Mouse (Mus musculus) limb, embryonic 13.5 days (tissue): ENCODE results near the gene Emc10. TPM values are rescaled to one million over a fixed set of nuclear protein-coding genes. Genes with fewer than 3 reads are reported as not detected.

ENCODE experiments used
- ATAC-seq: fragments of 200-750 bp; cut with Nextera tagmentation; 2 replicates; pipeline ENCODE4 v1.8.0; 2017; ENCODE audit warnings: low read depth, moderate number of reproducible peaks, moderate TSS enrichment; ENCODE audit not compliant: low FRiP score
- H3K27ac ChIP-seq: fragments of 300-500 bp; sonication (generic); 2 replicates; pipeline ENCODE4 v1.5.1; 2015; ENCODE audit warnings: inconsistent platforms, mild to moderate bottlenecking, moderate library complexity
- H3K27me3 ChIP-seq: fragments of 300-500 bp; sonication (generic); 2 replicates; pipeline ENCODE4 v1.6.1; 2015; ENCODE audit warnings: mild to moderate bottlenecking, inconsistent platforms
- H3K36me3 ChIP-seq: fragments of 300-500 bp; sonication (generic); 2 replicates; pipeline ENCODE4 v1.6.1; 2015; ENCODE audit warnings: inconsistent platforms, mild to moderate bottlenecking, moderate library complexity
- H3K4me1 ChIP-seq: fragments of 300-500 bp; sonication (generic); 2 replicates; pipeline ENCODE4 v1.6.1; 2015; ENCODE audit warnings: inconsistent platforms
- H3K4me2 ChIP-seq: fragments of 300-500 bp; sonication (generic); replicated peaks from 2 replicates; pipeline ENCODE4 v1.6.1; 2015; ENCODE audit warnings: inconsistent platforms, mild to moderate bottlenecking, moderate library complexity
- H3K4me3 ChIP-seq: fragments of 300-500 bp; sonication (generic); 2 replicates; pipeline ENCODE4 v1.5.1; 2015; ENCODE audit warnings: moderate library complexity, mild to moderate bottlenecking, inconsistent platforms
- H3K9ac ChIP-seq: fragments of 300-500 bp; sonication (generic); 2 replicates; pipeline ENCODE4 v1.6.1; 2015; ENCODE audit warnings: mild to moderate bottlenecking, inconsistent platforms
- H3K9me3 ChIP-seq: fragments of 300-500 bp; sonication (generic); 2 replicates; pipeline ENCODE4 v1.6.1; 2016; ENCODE audit warnings: inconsistent platforms
- WGBS: fragments of 180-500 bp; shearing (Covaris S2); methylation state at CpG from one replicate; pipeline ENCODE4 v1.1.7; 2015; 5-methylcytosine and 5-hydroxymethylcytosine counted together
- polyA plus RNA-seq: library from polyadenylated mRNA; unstranded; fragments of >200 nt; fragmentation: Nextera tagmentation; extraction: Ambion mirVana; gene quantifications from 2 replicates; pipeline ENCODE4 v1.2.1, GENCODE M21; 2015

The Emc10 gene
- polyA plus RNA-seq, 1 experiment from 2014 or later = 104 TPM

DNA sequence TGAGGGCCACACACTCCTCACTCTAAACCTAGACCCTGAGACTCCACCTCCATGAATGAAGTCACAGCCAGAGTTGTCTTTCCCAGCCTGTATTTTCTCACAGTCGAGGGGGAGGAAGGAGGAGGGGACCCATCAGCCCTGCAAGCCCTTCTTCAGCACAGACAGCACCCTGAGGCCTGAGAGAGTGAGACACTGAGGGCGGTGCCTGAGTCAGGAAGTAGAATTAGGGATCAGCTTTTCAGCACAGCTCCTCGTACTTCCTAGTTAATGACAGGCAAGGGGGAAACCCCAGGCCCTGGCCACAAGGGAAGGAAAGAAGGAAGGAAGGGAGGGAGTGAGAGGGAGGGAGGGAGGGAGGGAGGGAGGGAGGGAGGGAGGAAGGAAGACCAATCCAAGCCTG lies 43.1 kb downstream of the Emc10 start:
- peaks cover 29% of the 10 kb centered on the region for H3K27me3 ChIP-seq
- no peak overlapping the region for H3K4me3 ChIP-seq
- no peak overlapping the region for H3K27ac ChIP-seq
- no peaks in the 10 kb centered on the region for H3K4me1 ChIP-seq
- no peak for ATAC-seq
- WGBS = 5% methylated on average over 3 of the region's 3 CpGs
- H3K36me3 ChIP-seq = no peaks in the 10 kb centered on the region
- no peak overlapping the region for H3K4me2 ChIP-seq
- 0 out of 2 replicates have a peak, but pooled peaks cover 4% of the 10 kb centered on the region for H3K9me3 ChIP-seq
- H3K9ac ChIP-seq = no peak overlapping the region

DNA sequence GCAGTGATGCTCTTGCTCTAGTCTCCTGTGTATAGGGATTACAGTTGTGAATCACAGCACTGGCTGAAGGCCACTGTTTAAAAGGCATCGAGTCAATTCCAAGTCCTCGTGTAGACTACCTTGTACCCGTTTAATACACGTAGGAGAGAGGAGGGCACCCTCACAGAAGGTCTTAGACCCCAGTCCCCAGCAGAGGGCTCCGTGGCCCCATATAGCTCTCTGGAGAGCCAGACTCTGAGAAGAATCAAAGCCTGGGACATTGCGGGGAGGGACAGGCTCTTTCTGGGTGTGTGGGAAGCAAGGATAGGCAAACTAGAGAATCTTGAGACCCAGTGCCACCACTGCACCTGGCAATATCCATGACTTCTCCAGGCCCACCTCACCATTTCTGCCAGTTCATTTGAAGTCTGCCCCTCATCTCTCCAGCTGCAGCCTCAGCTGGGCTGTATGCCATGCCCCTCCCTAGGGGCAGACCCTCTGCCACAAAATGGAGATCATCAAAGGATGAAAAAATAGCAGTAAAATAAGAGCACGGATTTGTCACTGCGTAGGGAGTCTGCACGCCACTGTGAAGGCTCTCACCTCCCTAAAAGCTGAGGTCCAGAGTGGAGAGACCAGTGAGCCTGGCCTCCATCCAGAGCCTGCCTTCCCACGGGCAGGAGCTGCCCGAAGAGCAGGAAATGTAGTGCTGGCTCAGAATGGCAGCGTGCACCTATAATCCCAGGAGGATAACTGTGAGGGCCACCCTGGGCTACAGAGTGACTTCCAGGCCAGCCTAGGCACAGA lies 50.1 kb downstream of the Emc10 start:
- no peak for ATAC-seq
- WGBS = 45% methylated on average over 12 of the region's 12 CpGs

DNA sequence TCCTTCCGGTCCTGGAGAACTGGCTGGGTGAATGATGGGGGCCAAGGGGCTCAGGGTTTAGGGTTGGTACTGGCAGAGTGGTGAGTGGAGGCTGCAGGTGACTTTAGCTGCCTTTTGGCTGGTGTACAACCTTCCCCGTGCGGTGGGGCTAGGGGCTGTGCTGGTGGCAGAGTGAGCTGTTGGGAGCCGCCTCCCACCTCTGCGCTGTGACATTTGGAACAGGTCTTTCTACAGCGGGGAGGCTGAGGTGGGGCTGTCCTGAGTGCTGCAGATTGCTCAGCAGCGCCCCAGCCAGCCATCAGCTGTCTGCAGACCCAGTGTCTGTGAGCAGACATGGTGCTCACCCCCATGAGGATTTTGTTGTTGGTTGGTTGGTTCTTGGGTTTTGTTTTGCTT lies 50.8 kb downstream of the Emc10 start:
- no peak overlapping the region for H3K4me2 ChIP-seq
- no peak overlapping the region for H3K9ac ChIP-seq
- no peak for ATAC-seq
- no peaks in the 10 kb centered on the region for H3K36me3 ChIP-seq
- H3K9me3 ChIP-seq = no peaks in the 10 kb centered on the region
- no peak overlapping the region for H3K4me3 ChIP-seq
- H3K4me1 ChIP-seq = peaks cover 24% of the 10 kb centered on the region
- no peak overlapping the region for H3K27ac ChIP-seq
- 14% methylated on average over 7 of the region's 7 CpGs for WGBS
- peaks cover 86% of the 10 kb centered on the region for H3K27me3 ChIP-seq

More for the DNA sequence above, 50.1 kb downstream of the Emc10 start:
- H3K36me3 ChIP-seq = no peaks in the 10 kb centered on the region
- H3K27ac ChIP-seq = no peak overlapping the region
- H3K9me3 ChIP-seq = no peaks in the 10 kb centered on the region
- peaks cover 79% of the 10 kb centered on the region for H3K27me3 ChIP-seq
- H3K4me2 ChIP-seq = no peak overlapping the region
- no peak overlapping the region for H3K4me3 ChIP-seq
- peaks cover 24% of the 10 kb centered on the region for H3K4me1 ChIP-seq
- no peak overlapping the region for H3K9ac ChIP-seq

DNA sequence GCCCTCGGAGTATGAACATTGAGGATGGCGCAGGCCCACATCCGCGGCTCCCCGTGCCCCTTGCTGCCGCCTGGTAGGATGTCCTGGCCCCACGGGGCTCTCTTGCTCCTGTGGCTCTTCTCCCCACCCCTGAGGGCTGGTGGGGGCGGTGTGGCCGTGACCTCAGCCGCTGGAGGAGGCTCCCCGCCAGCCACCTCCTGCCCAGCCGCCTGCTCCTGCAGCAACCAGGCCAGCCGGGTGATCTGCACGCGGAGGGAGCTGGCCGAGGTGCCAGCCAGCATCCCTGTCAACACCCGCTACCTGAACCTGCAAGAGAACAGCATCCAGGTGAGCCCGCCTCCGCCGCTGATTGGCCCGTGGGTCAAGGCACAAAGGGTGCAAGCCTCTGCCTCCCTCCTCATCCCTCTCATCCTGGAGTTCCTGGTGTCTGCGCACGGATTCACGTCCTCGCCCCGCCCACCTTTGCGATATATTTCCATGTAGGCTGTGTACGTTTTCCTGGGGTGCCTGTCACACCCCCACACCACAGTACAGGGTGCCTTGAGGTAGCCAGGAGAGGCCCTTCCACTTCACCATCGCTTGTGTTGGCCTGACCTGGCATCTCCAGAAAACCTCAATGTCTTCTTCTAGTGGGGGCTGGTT lies 51.3 kb downstream of the Emc10 start:
- ATAC-seq = no peak
- Histone ChIP-seq H3K36me3 (no peaks in the 10 kb centered on the region), H3K4me2 (no peak overlapping the region), H3K4me1 (peaks cover 24% of the 10 kb centered on the region), H3K9ac (peak overlapping the region; percentile 31; the same call in 1 of the 2 replicates), H3K4me3 (no peak overlapping the region), H3K27ac (no peak overlapping the region), H3K9me3 (no peaks in the 10 kb centered on the region), H3K27me3 (peaks cover 92% of the 10 kb centered on the region)
- 8% methylated on average over 29 of the region's 29 CpGs for WGBS

DNA sequence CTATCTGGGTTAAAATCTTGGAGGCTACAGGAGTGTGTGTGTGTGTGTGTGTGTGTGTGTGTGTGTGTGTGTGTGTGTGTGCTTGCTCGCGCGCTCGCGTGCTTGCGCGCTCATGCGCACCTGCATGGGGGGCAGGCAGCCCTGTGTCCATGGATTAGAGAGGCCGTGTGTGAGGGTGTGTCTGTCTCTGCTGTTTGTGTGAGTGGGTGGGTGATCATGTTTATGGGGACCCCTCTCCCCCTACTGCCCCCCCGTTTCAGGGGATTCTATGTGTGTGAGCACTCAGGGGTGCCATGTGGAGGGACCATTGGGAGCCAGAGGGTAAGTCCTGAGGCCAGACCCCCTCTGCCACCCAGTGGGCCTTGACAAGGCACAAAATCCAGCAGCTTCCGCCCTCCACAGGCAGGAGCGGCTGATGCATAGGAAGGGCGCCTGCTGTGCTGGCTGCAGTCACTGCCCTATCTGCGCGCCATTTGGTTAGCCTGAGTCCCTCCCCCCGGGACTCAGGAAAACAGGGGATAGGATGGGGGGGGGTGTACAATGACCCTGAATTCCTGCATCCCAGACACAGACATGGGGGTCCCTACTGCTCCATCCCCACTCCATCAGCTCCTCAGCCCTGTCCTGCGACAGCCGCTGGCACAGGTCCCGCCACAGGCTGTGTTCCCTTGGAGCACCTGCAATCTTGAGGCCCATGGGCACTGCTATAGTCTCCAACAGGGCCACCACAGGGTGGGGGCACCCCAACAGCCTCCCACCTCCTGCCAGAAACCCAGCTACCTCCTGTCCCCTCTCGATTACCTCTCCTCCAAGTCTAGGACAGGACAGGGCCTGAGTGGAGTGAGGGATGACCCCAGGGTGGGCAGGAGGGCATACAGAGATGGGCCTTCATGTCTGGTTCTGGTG lies 52.8 kb downstream of the Emc10 start:
- H3K27ac ChIP-seq = no peak overlapping the region
- peak overlapping the region; percentile 59 for H3K4me2 ChIP-seq
- ATAC-seq = no peak
- peak overlapping the region; percentile 60; the same call in 1 of the 2 replicates for H3K9ac ChIP-seq
- H3K27me3 ChIP-seq = peaks cover 94% of the 10 kb centered on the region
- H3K4me3 ChIP-seq = peak overlapping the region; percentile 38
- H3K9me3 ChIP-seq = no peaks in the 10 kb centered on the region
- 7% methylated on average over 20 of the region's 20 CpGs for WGBS
- H3K4me1 ChIP-seq = peaks cover 24% of the 10 kb centered on the region
- H3K36me3 ChIP-seq = no peaks in the 10 kb centered on the region

DNA sequence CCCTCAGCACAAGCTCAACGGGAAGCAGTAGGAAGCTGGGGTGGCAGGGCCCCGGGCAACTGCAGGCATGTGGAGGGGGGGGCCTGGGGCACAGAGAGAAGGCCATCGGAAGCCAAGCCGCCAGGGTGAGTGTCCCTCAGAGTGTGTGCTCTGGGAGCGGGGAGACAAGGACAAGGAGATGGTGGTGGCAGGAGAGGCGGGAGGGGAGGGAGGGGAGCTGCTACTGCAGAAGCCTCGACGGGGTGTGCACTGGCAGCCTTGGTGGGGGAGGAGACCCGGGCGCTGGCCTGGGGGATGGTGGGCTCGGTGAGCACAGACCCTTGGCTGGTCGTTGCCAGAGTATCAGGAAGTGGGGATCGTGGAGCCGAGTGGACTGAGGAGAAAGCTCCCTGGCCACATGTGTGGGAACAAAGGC lies 53.9 kb downstream of the Emc10 start:
- WGBS = 2% methylated on average over 9 of the region's 14 CpGs
- H3K9me3 ChIP-seq = no peaks in the 10 kb centered on the region
- H3K4me3 ChIP-seq = peak overlapping the region; percentile 38
- H3K4me2 ChIP-seq = peak overlapping the region; percentile 59
- peaks cover 24% of the 10 kb centered on the region for H3K4me1 ChIP-seq
- peak overlapping the region; percentile 60 for H3K9ac ChIP-seq
- no peak overlapping the region for H3K27ac ChIP-seq
- no peaks in the 10 kb centered on the region for H3K36me3 ChIP-seq
- no peak; the same call in 1 of the 2 replicates for ATAC-seq
- H3K27me3 ChIP-seq = peaks cover 97% of the 10 kb centered on the region

DNA sequence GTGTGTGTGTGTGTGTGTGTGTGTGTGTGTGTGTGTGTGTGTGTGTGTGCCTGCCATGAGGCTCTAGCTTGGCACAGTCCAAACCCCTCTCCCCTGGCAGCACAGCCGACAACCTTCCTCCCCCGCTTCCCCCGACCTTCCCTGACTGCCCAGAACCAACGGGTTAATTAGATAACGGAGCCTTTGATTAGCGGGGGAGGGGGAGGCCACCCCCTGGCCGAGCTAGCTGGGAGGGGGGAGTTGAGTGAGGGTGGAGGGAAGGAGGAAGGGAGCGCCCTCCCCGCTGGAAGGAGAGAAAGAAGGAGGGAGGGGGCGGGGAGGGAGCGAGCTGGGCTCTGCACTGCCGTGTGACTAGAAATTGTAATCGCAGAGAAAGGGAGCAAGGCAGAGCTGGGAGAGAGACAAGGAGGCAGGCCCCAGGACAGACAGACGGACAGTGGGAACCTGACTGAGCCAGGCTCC lies 54.6 kb downstream of the Emc10 start:
- peaks cover 24% of the 10 kb centered on the region for H3K4me1 ChIP-seq
- WGBS = 0% methylated on average over 12 of the region's 14 CpGs
- H3K27ac ChIP-seq = no peak overlapping the region
- no peaks in the 10 kb centered on the region for H3K9me3 ChIP-seq
- peak overlapping the region; percentile 60 for H3K9ac ChIP-seq
- peaks cover 95% of the 10 kb centered on the region for H3K27me3 ChIP-seq
- ATAC-seq = 0 out of 2 replicates have a peak, but pooled peaks have one; percentile 21
- peak overlapping the region; percentile 38 for H3K4me3 ChIP-seq
- peak overlapping the region; percentile 59 for H3K4me2 ChIP-seq
- no peaks in the 10 kb centered on the region for H3K36me3 ChIP-seq

DNA sequence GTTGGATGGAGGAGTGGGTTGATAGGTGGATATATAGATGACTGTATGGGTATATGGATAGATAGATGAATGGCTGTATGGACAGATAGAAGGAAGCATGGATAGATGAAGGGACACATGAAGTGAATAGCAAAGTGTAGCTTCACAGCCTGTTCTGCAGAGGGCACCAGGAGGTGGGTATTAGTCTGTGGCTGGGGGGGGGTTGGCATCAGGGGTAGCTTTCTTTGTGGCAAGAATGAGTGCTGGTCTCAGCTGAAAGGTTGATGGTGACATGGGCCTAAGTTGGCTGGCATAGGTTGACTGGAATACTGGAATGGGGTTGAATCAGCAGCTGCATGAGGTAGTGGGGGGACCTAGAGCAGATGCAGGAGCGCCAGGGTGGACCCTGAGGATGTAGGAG lies 55.1 kb downstream of the Emc10 start:
- peak overlapping the region; percentile 59 for H3K4me2 ChIP-seq
- no peak for ATAC-seq
- H3K9ac ChIP-seq = no peak overlapping the region
- peaks cover 93% of the 10 kb centered on the region for H3K27me3 ChIP-seq
- H3K4me3 ChIP-seq = 0 out of 2 replicates have a peak overlapping the region, but pooled peaks have one; percentile 38
- 11% methylated on average over 1 of the region's 1 CpGs for WGBS
- H3K9me3 ChIP-seq = no peaks in the 10 kb centered on the region
- no peak overlapping the region for H3K27ac ChIP-seq
- peaks cover 24% of the 10 kb centered on the region for H3K4me1 ChIP-seq
- H3K36me3 ChIP-seq = no peaks in the 10 kb centered on the region

DNA sequence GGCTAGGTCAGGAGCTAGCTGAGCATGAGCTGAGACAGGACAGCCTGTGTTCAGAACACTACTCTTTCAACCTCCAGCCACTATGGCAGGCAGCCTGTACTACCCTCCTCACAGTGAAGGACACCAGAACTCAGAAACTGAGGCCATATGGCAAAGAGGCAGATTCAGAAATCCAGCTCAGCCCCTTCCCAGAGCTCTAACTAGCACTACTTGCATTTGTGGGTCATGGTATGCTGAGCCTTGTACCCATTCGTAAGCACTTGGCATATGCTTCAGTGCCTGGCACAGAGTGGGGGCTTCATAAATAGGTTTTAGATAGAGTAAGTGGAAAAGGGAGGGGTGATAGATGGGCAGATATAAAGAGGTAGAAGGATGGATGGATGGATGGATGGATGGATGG lies 55.9 kb downstream of the Emc10 start:
- Histone ChIP-seq H3K36me3 (no peaks in the 10 kb centered on the region), H3K4me1 (peaks cover 24% of the 10 kb centered on the region), H3K27ac (no peak overlapping the region), H3K4me3 (no peak overlapping the region), H3K27me3 (peaks cover 92% of the 10 kb centered on the region), H3K9ac (no peak overlapping the region), H3K4me2 (no peak overlapping the region), H3K9me3 (no peaks in the 10 kb centered on the region)
- WGBS = 76% methylated on average over 1 of the region's 1 CpGs
- no peak for ATAC-seq
